Mouse (Mus musculus) neutrophil, adult 83 days (primary cell): ENCODE results near the gene Efcab3. TPM values are rescaled to one million over a fixed set of nuclear protein-coding genes. Genes with fewer than 3 reads are reported as not detected.

ENCODE experiments used
- total RNA-seq, 2 experiments: library from RNA; stranded (reverse); gene quantifications; one replicate each; pipeline ENCODE4 v1.2.4; 2023

The Efcab3 gene
- total RNA-seq: not detected

GRCm38 (mm10) chr11:105063292-105063691 lies at the start of gene Efcab3:
Efcab3 (plus strand) TSS chr11:105063592.

GRCm38 (mm10) chr11:105125735-105126519 lies 62.5 kb downstream of the Efcab3 start, which contains the start of gene Mettl2:
Mettl2 (plus strand) TSS chr11:105126425.

DNA sequence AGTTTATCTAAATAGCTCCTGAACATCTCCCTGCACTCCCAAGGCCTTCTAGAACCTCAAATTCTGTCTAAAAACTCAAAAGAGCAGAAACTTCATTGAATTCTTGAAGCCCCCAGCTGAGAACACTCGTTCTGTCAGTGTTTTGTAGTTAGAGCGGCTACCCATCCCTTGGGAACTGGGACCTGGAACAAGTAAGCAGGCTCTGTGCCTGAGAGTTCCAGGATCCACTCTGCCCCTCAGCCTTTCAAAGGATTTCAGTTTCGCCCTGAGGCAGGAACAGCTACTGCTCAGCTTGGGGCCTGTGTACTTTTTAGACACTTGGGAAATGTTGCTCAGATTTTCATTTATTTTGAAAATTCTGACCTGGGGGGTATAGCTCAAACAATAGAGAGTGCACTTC lies 83.2 kb downstream of the Efcab3 start, which contains the start of gene Gm10842:
Gm10842 (plus strand) TSS at position 301 of the 400 bp plus-strand sequence.

Other genes starting within 250 kb of the Efcab3 start
- gene Mettl2, start 62.8 kb downstream of the Efcab3 start, total RNA-seq: 1 to 10 TPM; 8.1 to 8.5 TPM
- gene Gm10842, start 83.3 kb downstream of the Efcab3 start, total RNA-seq: not detected
- gene Tlk2, start 115.2 kb downstream of the Efcab3 start, total RNA-seq: 10 to 100 TPM; 32.6 to 42.8 TPM
- gene Mrc2, start 229.1 kb downstream of the Efcab3 start, total RNA-seq: under 1 TPM; 0.46 to 0.88 TPM